Mouse (Mus musculus): ENCODE data around the gene Map4k1.

DNA sequence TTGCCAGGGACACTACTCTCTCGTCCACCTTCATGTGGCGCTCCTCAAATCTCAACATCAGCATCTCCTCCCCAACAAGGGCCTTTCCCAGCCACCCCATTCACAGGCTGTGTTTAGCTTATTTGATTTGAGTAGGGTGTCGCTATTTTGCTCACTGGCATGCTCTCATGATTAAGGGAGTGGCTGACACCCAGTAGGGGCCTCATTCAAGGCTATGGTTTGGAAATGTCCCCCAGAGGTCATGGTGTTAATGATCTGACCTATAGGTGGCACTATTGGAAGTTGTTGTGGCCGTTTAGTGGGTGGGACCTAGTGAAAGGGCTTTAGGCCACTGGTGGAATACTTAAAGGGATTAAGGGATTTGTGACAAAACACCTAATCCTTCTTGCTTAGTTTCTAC is 45.0 kb downstream of the Map4k1 start:
- TF ChIP-seq FLI1 (IDR thresholded peaks at IDR 0.05; ENCODE audit: low read length) (no peak), GATA1 (IDR thresholded peaks at IDR 0.05; ENCODE audit: borderline replicate concordance, low read length) (no peak)

Measured in megakaryocyte, embryonic 14.5 days (primary cell).